Mouse (Mus musculus): Measurements from ENCODE around the gene Hebp1. TPM values are rescaled to one million over a fixed set of nuclear protein-coding genes. Genes with fewer than 3 reads are reported as not detected.

Hebp1 gene
- polyA plus RNA-seq, 1 experiment from 2014 or later = 5.2 TPM

- POLR2A ChIA-PET = no interaction called here
- CTCF ChIA-PET = interaction anchor here (1.6 kb wide), 1 partner anchor 33 kb away, joined by 4 read pairs; no protein-coding TSS in a partner anchor
Measured at GRCm38 (mm10) chr6:135182925-135183324, 14.9 kb downstream of the Hebp1 start.

GRCm38 (mm10) chr6:135178599-135178998 lies 19.2 kb downstream of the Hebp1 start:
- no peaks in the 10 kb centered on the region for H3K27me3 ChIP-seq
- ChIA-PET CTCF (no interaction called here), POLR2A (no interaction called here)
- in situ Hi-C loops (cut with MboI; ENCODE audit: low pct_unique_long_range_greater_than_20kb) = no loop called here
- ATAC-seq = no peak
- DNase-seq (ENCODE audit: low read depth, low spot score) = no peak
- TF ChIP-seq CTCF (IDR thresholded peaks at IDR 0.05) = no peak

More at GRCm38 (mm10) chr6:135182925-135183324, 14.9 kb downstream of the Hebp1 start:
- DNase-seq (ENCODE audit: low read depth, low spot score) (no peak), ATAC-seq (no peak)
- H3K27me3 ChIP-seq = no peaks in the 10 kb centered on the region
- in situ Hi-C loops (cut with MboI; ENCODE audit: low pct_unique_long_range_greater_than_20kb) = no loop called here
- peak; percentile 36 for TF ChIP-seq CTCF (IDR thresholded peaks at IDR 0.05)

DNA sequence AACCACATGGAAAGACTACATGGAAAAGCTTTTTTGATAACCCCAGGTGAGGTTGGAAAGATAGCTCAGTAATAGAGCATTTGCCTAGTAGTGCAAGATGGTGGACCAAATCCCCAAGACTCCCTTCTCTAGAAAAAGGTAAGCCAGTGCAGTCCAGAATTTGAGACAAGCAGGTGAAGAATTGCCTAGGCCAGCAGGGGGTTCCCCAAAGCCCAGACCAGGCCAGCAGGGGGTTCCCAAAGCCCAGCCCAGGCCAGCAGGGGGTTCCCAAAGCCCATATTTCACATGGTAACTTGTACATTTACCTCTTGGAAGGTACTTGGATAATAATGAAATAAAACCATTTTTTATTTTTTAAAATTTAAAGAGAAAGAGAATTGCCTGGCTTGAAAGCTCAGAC lies 20.6 kb downstream of the Hebp1 start:
- in situ Hi-C loops (cut with MboI; ENCODE audit: low pct_unique_long_range_greater_than_20kb) = no loop called here
- DNase-seq (ENCODE audit: low read depth, low spot score) (no peak), ATAC-seq (no peak)
- ChIA-PET CTCF (no interaction called here), POLR2A (no interaction called here)
- no peak for TF ChIP-seq CTCF (IDR thresholded peaks at IDR 0.05)
- no peaks in the 10 kb centered on the region for H3K27me3 ChIP-seq

- TF ChIP-seq CTCF (IDR thresholded peaks at IDR 0.05) = no peak
- ChIA-PET POLR2A (no interaction called here), CTCF (interaction anchor here (1.3 kb wide), 1 partner anchor 20 kb away, joined by 3 read pairs; no protein-coding TSS in a partner anchor)
- in situ Hi-C loops (cut with MboI; ENCODE audit: low pct_unique_long_range_greater_than_20kb) = no loop called here
- H3K27me3 ChIP-seq = no peaks in the 10 kb centered on the region
- peak; percentile 26 for ATAC-seq
- no peak for DNase-seq (ENCODE audit: low read depth, low spot score)
Measured at GRCm38 (mm10) chr6:135175014-135175413, 22.8 kb downstream of the Hebp1 start.

DNA sequence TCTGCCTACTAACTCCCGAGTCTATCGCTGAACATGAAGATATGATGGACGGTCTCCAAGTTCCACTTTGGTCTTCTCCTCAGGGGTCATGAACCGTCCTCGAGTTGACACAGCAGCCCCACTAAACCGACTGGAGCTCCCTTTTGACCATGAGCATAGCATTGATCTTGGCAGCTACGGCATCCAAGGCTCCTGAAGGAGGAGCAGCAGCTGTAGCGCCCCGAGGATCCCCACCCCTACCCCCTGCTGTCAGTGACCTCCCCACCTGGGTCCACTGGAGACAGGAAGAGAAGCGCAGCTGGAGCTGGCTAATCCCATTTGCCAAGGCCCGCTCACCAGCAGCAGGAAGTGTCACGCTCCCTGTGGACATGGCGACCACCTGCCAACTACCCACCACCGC lies 26.1 kb downstream of the Hebp1 start:
- no peaks in the 10 kb centered on the region for H3K27me3 ChIP-seq
- TF ChIP-seq CTCF (IDR thresholded peaks at IDR 0.05) = no peak
- DNase-seq (ENCODE audit: low read depth, low spot score) = no peak
- no peak for ATAC-seq
- in situ Hi-C loops (cut with MboI; ENCODE audit: low pct_unique_long_range_greater_than_20kb) = loop anchor here (25.0 kb wide), 1 partner anchor 966 kb away; no protein-coding TSS in a partner anchor
- POLR2A ChIA-PET = no interaction called here
- CTCF ChIA-PET = no interaction called here

DNA sequence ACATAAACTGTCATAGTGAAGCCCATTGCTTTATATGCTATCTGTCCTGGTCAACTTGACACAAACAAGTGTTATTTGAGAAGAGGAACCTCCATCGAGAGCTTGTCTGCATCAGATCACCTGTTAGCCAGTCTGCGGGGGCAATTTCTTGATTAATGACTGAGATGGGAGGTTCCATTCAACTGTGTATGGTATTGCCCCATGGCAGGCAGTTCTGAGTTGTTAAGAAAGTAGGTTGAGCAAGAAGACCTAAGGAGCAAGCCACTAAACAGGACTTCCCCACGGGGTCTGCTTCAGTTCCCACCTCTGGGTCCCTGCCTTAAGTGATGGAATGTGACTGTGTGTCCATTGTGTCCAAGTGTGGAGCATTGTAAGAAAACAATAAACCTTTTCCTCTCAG lies 28.6 kb downstream of the Hebp1 start:
- CTCF ChIA-PET = interaction anchor here (1.3 kb wide), 1 partner anchor 15 kb away, joined by 3 read pairs; no protein-coding TSS in a partner anchor
- DNase-seq (ENCODE audit: low read depth, low spot score) (no peak), ATAC-seq (no peak)
- H3K27me3 ChIP-seq = no peaks in the 10 kb centered on the region
- POLR2A ChIA-PET = no interaction called here
- in situ Hi-C loops (cut with MboI; ENCODE audit: low pct_unique_long_range_greater_than_20kb) = loop anchor here (25.0 kb wide), 1 partner anchor 968 kb away; no protein-coding TSS in a partner anchor
- no peak for TF ChIP-seq CTCF (IDR thresholded peaks at IDR 0.05)

DNA sequence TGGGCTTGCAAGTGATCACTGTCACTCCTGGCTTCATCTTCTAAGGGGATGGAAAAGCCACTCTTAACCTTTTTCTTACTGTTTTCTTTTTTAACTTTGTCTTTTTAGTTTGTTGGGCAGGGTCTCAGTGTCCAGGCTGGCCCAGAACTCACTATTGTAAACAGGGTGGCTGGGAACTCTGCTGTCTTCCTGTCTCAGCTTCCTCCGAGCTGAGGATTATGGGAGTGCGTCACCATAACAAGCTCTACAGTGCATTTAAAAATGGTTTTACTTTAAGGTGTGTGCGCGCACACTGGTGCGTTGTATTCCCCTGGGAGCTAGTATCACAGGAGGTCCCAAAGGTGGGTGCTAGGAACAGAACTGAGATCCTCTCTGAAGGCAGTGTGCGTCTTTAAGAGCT lies 29.4 kb downstream of the Hebp1 start:
- POLR2A ChIA-PET = interaction anchor here (0.5 kb wide), 1 partner anchor 1521 kb away, joined by 3 read pairs; no protein-coding TSS in a partner anchor
- ATAC-seq = no peak
- no peaks in the 10 kb centered on the region for H3K27me3 ChIP-seq
- in situ Hi-C loops (cut with MboI; ENCODE audit: low pct_unique_long_range_greater_than_20kb) = loop anchor here (25.0 kb wide), 1 partner anchor 969 kb away; no protein-coding TSS in a partner anchor
- no peak for TF ChIP-seq CTCF (IDR thresholded peaks at IDR 0.05)
- CTCF ChIA-PET = no interaction called here
- no peak for DNase-seq (ENCODE audit: low read depth, low spot score)

- no peak for DNase-seq (ENCODE audit: low read depth, low spot score)
- CTCF ChIA-PET = no interaction called here
- in situ Hi-C loops (cut with MboI; ENCODE audit: low pct_unique_long_range_greater_than_20kb) = loop anchor here (25.0 kb wide), 1 partner anchor 970 kb away; no protein-coding TSS in a partner anchor
- ATAC-seq = peak; percentile 67
- no peaks in the 10 kb centered on the region for H3K27me3 ChIP-seq
- no peak for TF ChIP-seq CTCF (IDR thresholded peaks at IDR 0.05)
- POLR2A ChIA-PET = no interaction called here
Measured at GRCm38 (mm10) chr6:135167380-135168311, 30.2 kb downstream of the Hebp1 start.

GRCm38 (mm10) chr6:135166712-135167111 lies 31.1 kb downstream of the Hebp1 start:
- ChIA-PET CTCF (interaction anchor here (1.3 kb wide), 1 partner anchor 17 kb away, joined by 3 read pairs; no protein-coding TSS in a partner anchor), POLR2A (no interaction called here)
- no peaks in the 10 kb centered on the region for H3K27me3 ChIP-seq
- in situ Hi-C loops (cut with MboI; ENCODE audit: low pct_unique_long_range_greater_than_20kb) = loop anchor here (25.0 kb wide), 1 partner anchor 971 kb away; no protein-coding TSS in a partner anchor
- ATAC-seq (no peak), DNase-seq (ENCODE audit: low read depth, low spot score) (no peak)
- no peak for TF ChIP-seq CTCF (IDR thresholded peaks at IDR 0.05)

- POLR2A ChIA-PET = no interaction called here
Measured at GRCm38 (mm10) chr6:135166262-135166661, 31.6 kb downstream of the Hebp1 start.

GRCm38 (mm10) chr6:135165706-135166105 lies 32.1 kb downstream of the Hebp1 start:
- ATAC-seq (no peak), DNase-seq (ENCODE audit: low read depth, low spot score) (no peak)
- H3K27me3 ChIP-seq = no peaks in the 10 kb centered on the region
- ChIA-PET POLR2A (no interaction called here), CTCF (interaction anchor here (1.3 kb wide), 1 partner anchor 16 kb away, joined by 3 read pairs; no protein-coding TSS in a partner anchor)
- in situ Hi-C loops (cut with MboI; ENCODE audit: low pct_unique_long_range_greater_than_20kb) = loop anchor here (25.0 kb wide), 1 partner anchor 972 kb away; no protein-coding TSS in a partner anchor
- TF ChIP-seq CTCF (IDR thresholded peaks at IDR 0.05) = no peak

More at GRCm38 (mm10) chr6:135166262-135166661, 31.6 kb downstream of the Hebp1 start:
- ATAC-seq = no peak
- H3K27me3 ChIP-seq = no peaks in the 10 kb centered on the region
- CTCF ChIA-PET = interaction anchor here (1.3 kb wide), 1 partner anchor 16 kb away, joined by 3 read pairs; no protein-coding TSS in a partner anchor
- in situ Hi-C loops (cut with MboI; ENCODE audit: low pct_unique_long_range_greater_than_20kb) = loop anchor here (25.0 kb wide), 1 partner anchor 971 kb away; no protein-coding TSS in a partner anchor
- DNase-seq (ENCODE audit: low read depth, low spot score) = no peak
- TF ChIP-seq CTCF (IDR thresholded peaks at IDR 0.05) = no peak
